Mouse (Mus musculus) thymus, postnatal 14 days (tissue): Measurements from ENCODE around the gene Spc24.
"Not testable (repeated sequence)": the region's sequence is repeated elsewhere in the genome, so short reads cannot be mapped to it uniquely, and the experiment has no call there.

Experiments
- DNase-seq: peaks from one replicate; pipeline ENCODE4 v3.0.0; 2021

Gene Spc24

DNA sequence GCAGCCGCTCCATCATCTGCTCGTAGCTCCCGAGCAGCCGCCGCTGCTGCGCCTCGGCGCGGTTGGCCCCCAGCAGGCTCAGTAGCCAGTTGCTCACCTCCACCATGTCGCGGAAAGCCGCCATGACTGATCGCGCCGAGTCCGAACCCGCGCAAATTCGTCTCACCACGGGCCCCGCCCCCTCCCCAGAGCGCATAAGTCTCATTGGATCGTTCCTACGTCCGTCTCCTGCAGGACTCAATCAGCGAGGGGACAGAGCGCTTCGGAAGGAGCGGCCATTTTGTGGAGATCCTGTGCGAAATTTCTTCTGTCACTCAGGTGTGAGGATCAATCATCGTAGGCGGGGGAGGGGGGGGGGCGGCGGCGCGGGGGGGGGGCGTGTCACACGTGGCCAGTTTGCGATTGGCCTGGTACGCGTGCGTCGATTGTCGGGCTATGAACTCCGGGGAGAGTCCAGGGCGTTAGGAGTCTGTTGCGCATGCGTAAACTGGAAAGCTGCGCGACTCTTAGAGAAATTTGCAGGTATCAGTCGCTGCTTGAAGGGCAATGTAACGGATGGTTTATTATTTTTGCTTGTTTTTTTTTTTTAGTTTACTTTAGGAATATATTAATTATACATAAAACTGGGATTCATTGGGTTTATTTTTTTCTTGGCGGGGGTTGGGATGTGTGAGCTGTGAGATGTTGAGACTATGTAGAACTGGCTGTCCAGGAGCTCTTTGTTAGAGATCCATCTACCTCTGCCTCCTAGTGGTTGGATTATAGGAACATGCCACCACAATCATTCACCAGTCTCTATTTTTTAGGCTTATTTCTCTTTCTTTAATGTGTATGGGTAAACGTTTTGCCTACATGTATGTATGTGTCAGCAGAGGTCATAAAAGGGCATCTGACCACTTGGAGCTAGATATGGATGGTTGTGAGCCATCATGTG is at the start of gene Spc24:
TSS of gene Spc24 (minus strand) at position 149 of the 934 bp plus-strand sequence.
- peak; percentile 95 for DNase-seq

DNA sequence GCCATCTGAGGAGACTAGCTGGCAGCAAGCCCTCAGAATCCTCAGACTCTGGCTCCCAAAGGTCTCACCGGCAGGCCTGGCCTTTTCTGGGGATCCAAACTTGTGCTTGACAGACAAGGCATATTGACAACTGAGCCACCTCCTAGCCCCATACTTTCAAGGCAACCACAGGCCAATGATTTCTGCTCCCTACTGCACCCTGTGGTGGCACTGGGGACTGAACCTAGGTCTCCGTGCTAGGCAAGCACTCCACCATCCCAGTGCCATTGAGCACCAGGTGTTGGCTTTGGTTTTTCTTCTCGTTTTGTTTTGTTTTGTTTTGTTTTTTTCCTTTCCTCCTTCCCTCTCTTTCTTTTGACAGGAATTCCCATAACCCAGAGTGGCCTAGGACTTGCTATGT is 48.5 kb upstream of the Spc24 start:
- peak; percentile 17 for DNase-seq

DNA sequence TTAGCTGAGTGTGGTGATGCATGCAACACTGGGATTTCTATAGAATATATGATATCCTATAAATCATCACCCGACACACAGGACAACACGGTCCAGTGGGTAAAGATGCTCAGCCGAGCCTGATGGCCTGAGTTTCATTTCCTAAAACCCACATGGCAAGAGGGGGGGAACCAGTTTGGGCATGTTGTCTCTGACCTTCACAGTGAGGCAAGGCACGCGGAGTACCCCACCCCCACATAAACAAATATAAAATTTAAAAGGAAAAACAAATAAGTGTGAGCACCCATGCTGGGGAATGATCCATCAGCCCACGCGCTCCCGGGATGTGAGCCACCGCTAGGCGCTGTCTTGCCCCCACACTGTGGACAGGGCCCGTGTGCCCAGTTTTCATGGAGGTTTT is 46.9 kb upstream of the Spc24 start:
- no peak for DNase-seq

DNA sequence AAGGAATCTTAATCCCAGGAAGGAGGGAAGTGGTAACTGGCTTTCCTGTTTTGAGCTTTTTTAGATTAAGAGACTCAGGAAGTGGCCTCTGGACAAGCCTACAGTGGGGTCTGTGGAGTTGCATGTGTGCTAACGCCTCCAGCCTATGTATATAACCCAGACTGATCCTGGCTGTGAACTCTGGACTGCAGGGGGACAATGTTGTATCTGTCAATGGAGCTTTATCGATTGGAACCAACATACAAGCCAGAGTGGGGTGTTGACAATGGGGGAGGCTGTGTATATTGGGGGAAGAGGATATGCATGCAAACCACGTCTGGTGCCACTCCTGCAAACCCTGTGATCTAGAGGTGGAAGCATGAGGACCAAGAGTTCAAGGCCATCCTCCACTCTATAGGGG is 46.3 kb upstream of the Spc24 start:
- DNase-seq, result no peak

DNA sequence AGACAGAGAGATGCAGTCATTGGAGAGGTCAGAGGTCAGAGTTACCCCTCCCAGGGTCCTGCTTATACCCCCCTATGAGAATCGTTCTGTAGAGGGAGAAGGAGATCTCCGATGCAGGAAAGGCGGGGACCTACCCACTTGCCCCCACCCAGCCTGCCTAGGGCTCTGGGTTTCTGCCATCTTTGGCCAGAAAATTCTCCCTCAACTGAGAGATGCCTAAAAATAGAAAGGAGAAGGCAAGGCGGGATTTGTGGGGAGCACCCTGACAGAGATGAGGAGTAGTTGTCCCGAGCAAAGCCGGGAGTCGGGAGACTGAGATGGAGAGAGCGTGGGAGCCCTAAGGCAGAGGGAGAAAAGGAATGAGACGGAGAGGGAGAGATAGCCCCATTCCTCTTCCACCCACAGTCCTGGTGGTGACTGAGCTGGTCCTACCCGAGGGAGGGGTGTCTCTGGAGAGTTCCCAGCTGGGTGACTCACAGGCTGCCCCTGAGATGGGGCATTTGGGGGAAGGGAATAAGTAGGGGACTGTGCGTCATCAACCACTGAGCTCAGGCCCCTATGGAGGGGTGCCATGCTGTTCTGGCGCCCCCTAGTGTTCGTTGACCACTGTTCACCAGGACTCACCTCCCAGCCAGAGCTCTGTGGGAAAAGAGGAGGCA is 44.0 kb upstream of the Spc24 start:
- DNase-seq, result peak; percentile 77

DNA sequence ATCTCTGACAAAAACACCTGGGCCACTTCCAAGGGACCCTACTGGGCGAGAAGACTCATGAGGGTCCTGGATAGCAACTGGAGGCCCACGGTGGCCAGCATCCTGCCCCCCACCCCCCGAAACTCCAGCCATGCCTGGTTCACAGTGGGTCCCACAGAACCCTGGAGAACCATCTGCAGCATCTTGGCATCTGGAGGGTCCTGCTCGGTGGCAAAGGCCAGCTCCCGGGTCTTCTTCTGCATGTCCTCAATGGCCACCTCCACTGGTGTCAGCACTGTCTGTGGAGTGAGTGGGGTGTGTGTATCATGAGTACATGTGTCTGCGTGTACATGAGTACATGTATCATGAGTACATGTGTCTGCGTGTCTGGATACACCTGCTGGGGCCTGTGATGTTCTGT is 41.5 kb upstream of the Spc24 start:
- no peak for DNase-seq

DNA sequence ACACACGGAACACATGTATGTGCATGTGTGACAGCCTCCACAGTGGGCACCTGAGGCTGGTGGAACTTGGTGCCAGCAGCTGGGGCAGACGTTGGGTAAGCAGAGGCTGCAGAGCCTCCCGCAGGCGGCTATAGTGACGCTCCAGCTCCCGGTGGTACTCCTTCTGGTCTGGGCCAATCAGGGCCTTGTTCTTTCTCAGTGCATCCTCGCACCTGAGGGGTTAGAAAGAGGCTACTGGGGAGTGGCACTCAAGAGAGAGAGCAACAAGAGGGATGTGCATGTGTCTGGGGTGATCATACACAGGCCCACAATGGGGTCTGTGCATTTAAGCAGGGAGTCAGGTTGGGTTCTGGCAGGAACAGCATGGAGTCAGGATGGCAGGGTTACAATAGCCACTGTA is 41.0 kb upstream of the Spc24 start:
- no peak for DNase-seq

DNA sequence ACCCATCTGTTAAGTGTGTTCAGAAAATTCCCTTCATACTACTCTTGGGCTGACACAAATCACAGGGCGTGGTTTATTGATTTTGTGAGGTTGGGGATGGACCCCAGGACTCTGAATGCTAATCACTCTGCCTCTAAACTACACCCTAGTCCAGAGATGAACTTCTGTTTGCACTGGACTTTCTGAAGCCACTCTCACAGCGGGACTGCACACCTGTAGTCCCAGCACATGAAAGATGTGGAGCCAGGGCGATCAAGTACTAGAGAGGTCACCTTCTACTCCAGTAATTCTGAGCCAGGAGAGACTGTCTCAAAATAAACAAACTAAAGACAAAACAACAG is 38.9 kb upstream of the Spc24 start:
- DNase-seq, result no peak

DNA sequence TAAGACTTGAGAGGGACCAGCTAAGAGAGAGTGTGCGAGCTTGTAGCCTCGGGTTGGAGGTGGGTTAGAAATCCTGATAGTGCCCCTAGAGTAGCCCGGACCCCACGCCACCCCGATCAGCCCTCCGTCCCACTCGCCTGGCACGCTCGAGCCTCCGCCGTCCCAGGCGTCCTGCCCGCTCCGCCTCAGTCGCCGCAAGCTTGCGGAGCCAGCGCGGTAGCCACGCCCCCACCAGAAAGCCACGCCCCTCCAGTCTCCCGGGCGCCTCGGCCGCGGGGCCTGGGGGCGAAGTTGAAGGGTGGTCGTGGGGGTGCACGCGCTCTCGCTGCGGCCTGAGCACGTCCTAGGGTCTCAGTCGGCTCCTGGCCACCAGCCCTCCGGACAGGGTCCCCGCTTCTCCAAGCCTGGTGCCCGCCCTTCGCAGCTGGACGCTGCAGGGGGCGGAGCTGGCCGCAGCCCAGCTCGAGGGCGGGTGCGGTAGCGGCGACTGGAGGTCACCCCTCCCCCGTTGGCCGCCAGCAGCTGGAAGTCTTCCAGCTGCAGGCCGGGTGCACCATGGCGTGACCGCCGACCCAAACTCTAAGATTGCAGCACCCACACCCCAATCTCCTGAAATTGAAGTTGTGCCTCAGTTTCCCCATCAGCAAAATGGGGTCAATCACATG is 38.4 kb upstream of the Spc24 start, which contains the start of gene Kank2:
TSS of gene Kank2 (minus strand) at position 400 of the 665 bp plus-strand sequence.
- DNase-seq, result peak; percentile 89

DNA sequence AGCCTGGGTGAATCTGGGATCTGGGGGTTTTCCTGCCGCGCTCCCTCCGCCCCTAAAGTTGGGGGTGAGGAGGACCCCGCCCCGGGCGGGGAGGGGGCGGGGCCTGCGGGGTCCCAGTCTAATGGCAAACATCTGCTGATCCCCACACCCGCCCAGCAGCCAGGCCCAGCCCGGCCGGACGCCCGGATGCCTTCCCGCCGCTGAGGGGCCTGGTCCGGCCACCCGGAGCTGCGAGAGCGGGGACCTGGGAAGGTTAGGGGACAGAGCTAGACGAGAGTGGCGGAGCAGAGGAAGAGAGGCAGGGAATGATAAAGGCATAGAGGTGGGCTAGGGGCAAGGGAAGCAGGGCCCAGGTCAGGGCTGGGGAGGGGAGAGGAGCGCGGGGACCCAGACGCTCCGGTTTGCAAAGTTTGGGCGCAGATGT is 37.8 kb upstream of the Spc24 start:
- DNase-seq, result peak; percentile 44

DNA sequence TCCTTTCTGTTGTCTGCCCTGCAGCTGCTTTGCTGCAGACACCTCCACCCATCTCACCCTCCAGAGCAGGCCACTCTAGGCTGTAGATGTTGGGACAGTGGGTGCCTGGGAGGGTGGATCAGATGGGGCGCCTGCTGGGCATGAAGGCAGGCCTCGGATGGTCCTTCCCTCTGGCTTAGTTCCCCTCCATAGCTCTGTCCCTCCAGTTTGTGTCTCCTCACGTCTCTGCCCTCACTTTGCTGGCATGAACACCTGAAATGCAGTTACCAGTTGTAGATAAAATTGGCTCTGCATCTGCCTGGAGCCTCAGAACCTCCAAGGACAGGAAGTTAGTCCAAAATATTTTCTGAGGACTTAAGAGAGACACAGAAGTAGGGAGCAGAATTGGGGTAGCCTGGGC is 36.8 kb upstream of the Spc24 start:
- DNase-seq, result no peak

DNA sequence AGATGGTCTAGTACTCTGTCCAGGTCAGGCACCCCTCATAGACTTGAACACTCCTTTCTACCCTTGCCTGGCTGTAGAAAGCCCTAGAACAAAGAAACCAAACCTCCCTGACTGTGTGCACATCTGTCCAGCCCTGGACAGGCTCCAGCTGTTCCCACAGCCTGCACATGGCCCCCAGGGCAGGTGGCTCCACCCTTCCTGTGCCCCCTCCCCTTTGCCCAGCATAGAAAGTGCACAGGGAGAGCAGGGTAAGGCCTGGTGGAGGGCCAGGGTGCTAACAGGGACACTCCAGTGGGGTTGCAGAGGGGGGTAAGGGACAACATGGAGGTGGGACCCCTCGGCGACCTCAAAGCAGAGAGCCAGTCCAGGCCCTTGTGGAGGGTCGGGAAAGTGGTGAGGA is 36.2 kb upstream of the Spc24 start:
- DNase-seq, result no peak

DNA sequence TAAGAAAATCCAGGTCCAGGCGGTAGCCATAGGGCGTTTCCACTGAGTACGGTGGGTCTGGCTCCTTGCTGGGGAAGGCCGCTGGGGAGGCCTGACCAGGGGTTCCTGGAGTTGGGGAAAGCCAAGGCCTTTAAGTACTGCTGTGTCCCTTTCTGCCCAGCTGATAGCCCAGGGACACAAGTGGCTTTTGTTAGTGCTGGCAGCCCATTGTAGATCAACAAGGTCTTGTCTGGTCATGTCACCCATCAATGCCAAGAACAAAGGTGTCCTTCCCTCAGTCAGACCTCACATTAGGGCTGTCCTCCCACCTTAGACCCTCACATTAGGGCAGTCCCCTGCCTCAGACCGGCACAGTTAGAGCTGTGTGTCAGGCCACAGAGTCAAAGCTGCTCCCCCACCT is 35.5 kb upstream of the Spc24 start:
- DNase-seq, result no peak

DNA sequence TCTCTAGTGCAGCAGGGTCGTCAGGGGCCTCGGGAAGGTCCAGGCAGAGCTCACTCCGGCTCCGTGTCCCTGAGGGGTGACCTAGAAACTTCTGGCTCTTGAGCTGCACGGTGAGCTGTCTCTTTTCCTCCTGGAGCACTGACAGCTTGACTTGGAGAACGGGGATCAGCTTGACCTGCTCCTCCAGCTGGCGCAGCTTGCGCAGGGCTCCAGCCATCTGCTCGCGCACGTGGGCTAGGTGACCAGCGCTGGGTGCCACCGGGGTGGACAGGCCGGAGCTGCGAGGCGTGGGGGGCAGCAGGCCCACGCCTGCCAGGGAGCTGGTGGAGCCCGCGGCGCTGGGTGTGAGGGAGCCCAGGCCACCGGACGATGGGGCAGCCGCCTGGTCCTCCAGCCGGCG is 34.8 kb upstream of the Spc24 start:
- DNase-seq, result no peak

DNA sequence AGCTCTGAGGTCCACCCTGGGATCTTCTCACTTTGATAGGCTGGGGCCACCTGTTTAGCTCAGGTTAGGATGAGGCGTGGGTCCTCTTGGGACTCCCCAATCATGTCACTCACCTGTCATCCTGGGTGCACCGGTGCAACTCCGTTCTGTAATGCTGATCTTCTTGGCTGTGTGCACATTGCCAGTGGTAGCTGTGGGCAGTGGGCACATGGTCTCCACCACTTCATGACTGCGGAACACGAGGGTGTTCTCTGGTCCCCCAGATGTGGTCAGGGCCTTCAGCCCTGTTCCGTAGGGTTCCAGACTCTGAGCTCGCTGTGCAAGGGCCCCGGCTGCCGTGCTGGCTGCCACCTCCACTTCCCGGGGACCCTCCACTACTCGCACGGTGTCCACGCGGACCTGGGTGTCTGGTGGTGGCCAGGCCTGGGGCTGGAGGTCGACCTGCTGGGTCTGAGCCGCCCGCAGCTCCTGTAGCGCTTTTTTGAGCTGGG is 34.3 kb upstream of the Spc24 start:
- DNase-seq, result no peak

DNA sequence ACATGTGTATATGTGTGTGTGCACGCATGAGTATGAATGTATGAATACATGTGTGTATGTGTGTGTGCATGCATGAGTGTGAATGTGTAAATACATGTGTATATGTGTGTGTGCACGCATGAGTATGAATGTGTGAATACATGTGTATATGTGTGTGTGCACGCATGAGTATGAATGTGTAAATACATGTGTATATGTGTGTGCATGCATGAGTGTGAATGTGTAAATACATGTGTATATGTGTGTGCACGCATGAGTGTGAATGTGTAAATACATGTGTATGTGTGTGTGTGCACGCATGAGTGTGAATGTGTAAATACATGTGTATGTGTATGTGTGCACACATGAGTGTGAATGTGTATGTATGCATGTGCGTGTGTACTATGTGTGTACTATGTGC is 33.4 kb upstream of the Spc24 start:
- not testable (repeated sequence) for DNase-seq

DNA sequence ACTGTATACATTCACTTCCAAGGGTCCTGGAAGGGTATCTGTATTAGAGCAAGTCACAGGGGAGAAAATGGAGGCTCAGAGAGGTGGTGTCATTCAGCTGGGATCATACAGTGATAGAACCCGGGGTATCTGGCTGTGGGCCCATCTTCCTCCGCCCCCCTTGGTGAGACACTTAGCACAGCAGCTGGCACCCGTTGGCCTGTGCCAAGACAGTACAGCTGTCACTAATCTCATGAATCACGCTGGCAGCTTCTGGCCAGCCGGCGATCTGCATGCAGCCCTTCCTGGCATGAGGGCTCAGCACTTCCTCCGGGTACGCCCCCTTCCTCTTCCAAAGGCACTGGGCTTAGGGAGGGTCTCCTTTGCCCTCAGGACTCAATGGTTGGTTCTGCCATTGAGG is 32.5 kb upstream of the Spc24 start:
- DNase-seq, result no peak

DNA sequence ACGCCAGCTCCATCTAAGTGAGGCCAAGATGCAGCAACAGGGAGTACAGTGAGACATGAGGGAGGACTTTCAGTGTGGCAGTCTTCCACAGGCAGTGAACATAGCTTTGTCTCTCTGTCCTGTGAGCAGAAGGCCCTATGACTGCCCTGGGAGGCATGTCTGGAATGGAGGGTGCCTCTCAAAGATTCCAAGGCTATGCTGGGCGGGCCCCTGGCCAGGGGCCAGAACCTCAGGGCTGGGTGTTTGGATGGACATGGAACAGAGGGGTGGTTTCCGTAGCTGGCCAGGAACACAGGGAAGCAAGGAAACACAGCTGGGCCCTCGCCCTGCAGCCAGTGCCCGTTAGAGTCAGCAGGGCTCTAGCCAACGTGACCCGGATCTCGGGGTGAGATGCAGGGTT is 31.8 kb upstream of the Spc24 start:
- DNase-seq, result no peak

DNA sequence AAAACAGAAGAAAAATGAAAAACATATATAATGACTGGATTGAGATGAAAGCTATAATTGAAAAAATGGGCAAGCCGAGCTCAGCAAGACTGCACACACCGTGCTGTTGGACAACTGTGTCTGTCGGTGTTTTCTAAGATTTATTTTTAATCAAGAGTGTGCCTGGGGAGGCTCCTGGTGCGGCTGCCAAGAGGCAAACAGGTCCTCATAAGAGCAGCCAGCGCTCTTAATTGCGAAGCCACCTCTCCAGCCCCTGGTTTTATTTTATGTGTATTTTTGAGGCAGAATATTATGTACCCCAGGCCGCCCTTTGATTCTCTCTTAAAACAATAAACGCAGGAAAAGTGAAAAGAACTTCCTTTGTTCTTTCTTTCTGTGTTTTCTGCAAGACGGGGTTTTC is 28.1 kb upstream of the Spc24 start:
- DNase-seq, result no peak

DNA sequence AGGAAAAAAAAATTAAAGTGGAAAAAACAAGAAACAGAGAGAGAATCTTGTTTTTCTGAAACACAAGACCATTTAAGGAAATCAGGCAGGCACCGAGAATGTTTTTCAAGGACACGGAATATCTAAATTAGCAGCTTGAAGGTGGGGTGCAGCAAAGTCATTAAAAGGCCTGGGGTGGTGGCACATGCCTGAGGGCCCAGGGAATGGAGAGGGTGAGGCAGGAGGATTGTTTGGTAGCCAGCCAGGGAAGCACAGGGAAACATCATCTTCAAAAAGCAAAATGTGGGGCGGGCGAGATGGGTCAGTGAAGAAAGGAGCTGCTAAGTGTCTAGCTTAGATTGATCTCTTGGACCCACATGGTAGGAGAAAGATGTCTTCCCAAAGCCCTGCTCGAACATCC is 27.6 kb upstream of the Spc24 start:
- no peak for DNase-seq

DNA sequence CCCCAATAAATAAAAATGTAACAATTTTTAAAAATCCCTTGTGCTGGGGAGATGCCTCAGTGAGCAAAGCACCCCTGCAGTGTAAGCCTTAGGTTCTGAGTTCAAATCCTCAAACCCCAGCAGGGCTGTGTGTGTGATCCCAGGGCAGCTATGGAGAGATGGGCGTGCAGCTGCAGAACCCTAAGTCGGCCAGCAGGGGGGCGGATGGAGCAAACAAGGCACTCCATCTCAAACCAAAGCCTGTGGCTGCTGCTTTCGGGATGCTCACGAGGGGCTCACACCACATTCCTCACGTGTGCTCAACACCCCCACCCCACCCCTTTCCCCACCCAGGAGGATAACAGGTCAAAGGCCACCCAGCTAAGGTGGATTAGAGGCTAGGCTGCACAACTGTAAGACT is 26.8 kb upstream of the Spc24 start:
- peak; percentile 71 for DNase-seq

DNA sequence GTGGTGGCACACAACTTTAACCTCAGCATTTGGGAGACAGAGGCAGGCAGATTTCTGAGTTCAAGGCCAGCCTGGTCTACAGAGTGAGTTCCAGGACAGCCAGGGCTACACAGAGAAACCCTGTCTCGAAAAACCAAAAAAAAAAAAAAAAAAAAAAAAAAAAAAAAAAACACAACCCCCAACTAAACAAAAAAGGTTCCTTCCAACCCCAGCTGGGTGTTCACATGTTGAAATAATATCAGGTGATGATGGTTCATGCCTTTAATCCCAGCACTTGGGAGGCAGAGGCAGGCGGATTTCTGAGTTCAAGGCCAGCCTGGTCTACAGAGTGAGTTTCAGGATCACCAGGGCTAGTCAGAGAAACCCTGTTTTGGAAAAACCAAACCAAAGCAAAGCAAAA is 26.2 kb upstream of the Spc24 start:
- DNase-seq, result not testable (repeated sequence)

DNA sequence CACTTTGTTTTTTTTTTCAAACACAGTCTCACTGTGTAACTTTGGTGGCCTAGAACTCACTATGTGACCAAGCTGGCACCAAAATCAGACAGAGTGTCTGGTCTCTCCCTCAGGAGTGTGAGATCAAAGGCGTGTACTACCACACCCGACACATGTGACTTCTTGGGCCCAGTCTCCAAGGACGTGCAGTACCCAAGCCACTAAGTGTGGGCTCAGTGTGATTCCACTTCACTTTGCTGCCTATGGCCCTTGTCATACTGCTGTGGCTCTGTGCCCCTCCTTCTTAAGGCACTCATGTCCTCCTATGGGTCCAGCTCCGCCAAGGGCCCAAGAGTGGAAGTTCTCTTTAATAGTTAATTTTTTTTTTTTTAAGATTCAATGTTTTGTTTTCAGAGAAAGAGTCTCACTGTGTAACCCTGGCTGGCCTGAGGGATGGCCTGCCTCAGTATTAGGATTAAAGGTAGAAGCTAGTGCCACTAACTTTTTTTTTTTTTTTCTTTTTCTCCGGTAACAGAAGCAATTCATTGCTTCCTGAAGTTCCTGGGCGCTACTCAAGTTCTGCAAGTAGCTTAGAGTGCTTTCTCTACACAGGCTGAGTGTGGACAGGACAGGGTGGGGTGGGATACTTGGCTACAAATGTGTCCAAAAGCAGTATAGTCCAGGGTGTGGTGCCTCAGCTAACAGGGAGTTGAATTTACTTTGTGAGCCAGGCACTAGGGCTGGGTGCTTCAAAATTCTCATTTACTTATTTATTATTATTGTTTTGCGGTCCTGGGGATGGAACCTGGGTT is 24.6 kb upstream of the Spc24 start:
- DNase-seq, result no peak
